Comparison of ENCODE assay signal across 8 mouse cellular contexts in the genomic region with DNA sequence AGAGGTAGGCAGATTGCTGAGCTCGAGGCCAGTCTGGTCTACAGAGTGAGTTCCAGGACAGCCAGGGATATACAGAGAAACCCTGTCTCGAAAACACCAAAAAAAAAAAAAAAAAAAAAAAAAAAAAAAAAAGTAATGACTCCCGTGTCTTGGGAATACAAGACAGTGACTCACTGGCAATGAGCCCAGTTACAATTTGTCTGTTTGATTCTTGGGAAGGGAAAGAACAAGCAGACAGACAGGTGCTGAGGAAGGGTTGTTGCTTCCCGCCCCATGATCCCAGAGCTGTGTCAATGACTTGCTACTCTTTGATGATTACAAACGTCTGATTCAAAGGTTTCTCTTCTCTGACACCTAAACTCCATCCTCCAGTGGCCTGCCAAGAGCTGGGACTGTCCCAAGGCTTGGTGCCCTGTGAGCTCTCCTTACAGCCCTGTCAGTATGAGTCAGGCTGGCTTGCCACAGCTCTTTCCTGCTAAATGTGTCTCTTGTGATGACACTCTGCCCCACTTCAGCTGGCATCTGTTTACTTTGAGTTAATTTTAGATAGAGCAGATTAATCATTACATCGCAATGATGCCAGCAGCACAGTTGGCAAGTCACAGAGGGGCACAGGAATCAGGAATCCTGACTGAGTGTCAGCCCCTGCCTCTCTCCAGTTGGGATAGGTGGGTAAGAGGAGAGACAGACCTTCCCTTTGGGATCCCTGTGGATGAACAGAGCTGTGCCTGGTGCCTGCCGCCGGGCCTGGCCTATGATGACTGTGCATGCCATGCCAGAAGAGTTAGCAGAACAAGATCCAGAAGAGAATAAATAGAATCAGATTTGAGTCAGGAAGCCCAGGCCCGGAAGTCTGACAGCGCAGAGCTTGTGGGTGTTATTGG. TPM values are rescaled to one million over a fixed set of nuclear protein-coding genes. Genes with fewer than 3 reads are reported as not detected.
DNase-seq lines count a peak whose midpoint lies in the region; ATAC-seq and TF ChIP-seq lines count a peak whose summit lies in the region.

No protein-coding gene starts in this region.

- no peak for TF ChIP-seq POLR2A in lung, adult 2 months (IDR thresholded peaks at IDR 0.05; ENCODE audit: borderline replicate concordance, extremely low read depth, low read depth, low read length)

- WGBS in lung, embryonic 14.5 days, result 37% methylated on average over 10 of the region's 10 CpGs
- WGBS in lung, adult 2 months, result 37% methylated on average over 10 of the region's 10 CpGs
- 40% methylated on average over 10 of the region's 10 CpGs for WGBS in stomach, postnatal 0 days

- no peaks in the 10 kb centered on the region for H3K9me3 ChIP-seq in lung, embryonic 14.5 days (ENCODE audit: low read depth, low read length)
- no peaks in the 10 kb centered on the region for H3K9me3 ChIP-seq in stomach, postnatal 0 days (ENCODE audit: control insufficient read depth, low read length)

- no peak overlapping the region for H3K9ac ChIP-seq in lung, embryonic 14.5 days
- no peak overlapping the region for H3K9ac ChIP-seq in stomach, postnatal 0 days (ENCODE audit: low read length)

- peak; percentile 69; the same call in 1 of the 2 replicates for ATAC-seq in lung, embryonic 14.5 days (ENCODE audit: insufficient read depth)
- ATAC-seq in stomach, postnatal 0 days (ENCODE audit: low FRiP score, low TSS enrichment), result peak; percentile 67

- no peak for TF ChIP-seq EP300 in stomach, postnatal 0 days (optimal IDR thresholded peaks at IDR 0.05)

- DNase-seq in lung, embryonic 14.5 days, result peak; percentile 82
- no peak for DNase-seq in lung, adult 2 months
- peak; percentile 85 for DNase-seq in adrenal gland, postnatal 14 days
- DNase-seq in gastrocnemius, adult 18-20 months (ENCODE audit: low spot score), result peak; percentile 91
- peak; percentile 54 for DNase-seq in kidney, postnatal 10 days
- no peak for DNase-seq in stomach, postnatal 0 days (ENCODE audit: low spot score)
- DNase-seq in embryo, embryonic 11 days, result no peak
- no peak for DNase-seq in spleen, postnatal 14 days (ENCODE audit: low spot score in 2 of 2)

- H3K4me2 ChIP-seq in lung, embryonic 14.5 days, result no peak overlapping the region
- no peak overlapping the region for H3K4me2 ChIP-seq in stomach, postnatal 0 days (replicated peaks; ENCODE audit: low read depth)

- H3K27ac ChIP-seq in lung, embryonic 14.5 days (ENCODE audit: low read depth), result no peak overlapping the region
- peak overlapping the region; percentile 49 for H3K27ac ChIP-seq in stomach, postnatal 0 days (replicated peaks)

- 0 out of 2 replicates have a peak, but pooled peaks cover 11% of the 10 kb centered on the region for H3K4me1 ChIP-seq in lung, embryonic 14.5 days (ENCODE audit: insufficient read depth)
- H3K4me1 ChIP-seq in lung, adult 2 months (ENCODE audit: control insufficient read depth, insufficient read depth, low read length), result no peaks in the 10 kb centered on the region
- peaks cover 3% of the 10 kb centered on the region; the same call in 1 of the 2 replicates for H3K4me1 ChIP-seq in stomach, postnatal 0 days (replicated peaks; ENCODE audit: control insufficient read depth, insufficient read depth)

- H3K4me3 ChIP-seq in lung, embryonic 14.5 days (ENCODE audit: low read depth, low read length), result no peak overlapping the region
- no peak overlapping the region for H3K4me3 ChIP-seq in lung, adult 2 months (replicated peaks; ENCODE audit: extremely low read depth, low read depth, low read length)
- H3K4me3 ChIP-seq in stomach, postnatal 0 days (ENCODE audit: low read depth, low read length), result no peak overlapping the region

- no peak for TF ChIP-seq CTCF in lung, embryonic 14.5 days (IDR thresholded peaks at IDR 0.05; ENCODE audit: low read depth)
- TF ChIP-seq CTCF in lung, adult 2 months (IDR thresholded peaks at IDR 0.05; ENCODE audit: insufficient read depth, low read length), result no peak
- TF ChIP-seq CTCF in stomach, postnatal 0 days (IDR thresholded peaks at IDR 0.05; ENCODE audit: low read depth), result no peak

- H3K36me3 ChIP-seq in lung, embryonic 14.5 days (ENCODE audit: insufficient read depth), result no peaks in the 10 kb centered on the region
- H3K36me3 ChIP-seq in stomach, postnatal 0 days (ENCODE audit: control insufficient read depth, insufficient read depth, low read length), result no peaks in the 10 kb centered on the region

- no peaks in the 10 kb centered on the region for H3K27me3 ChIP-seq in lung, embryonic 14.5 days (ENCODE audit: insufficient read depth, low read length)
- H3K27me3 ChIP-seq in stomach, postnatal 0 days (ENCODE audit: control insufficient read depth, insufficient read depth, low read length), result no peaks in the 10 kb centered on the region

RNA-seq across cellular contexts. Expression of a gene that starts 11.0 kb away (rescaled TPM):
- 22.6 and 24.5 TPM in 2 replicates for polyA plus RNA-seq in lung, embryonic 14.5 days (2014; fragmentation: Nextera tagmentation; extraction: Ambion mirVana)
- polyA plus RNA-seq in lung, adult 2 months (2012; rRNA removed), result 14.2 and 22.2 TPM in 2 replicates
- 41.6 and 44.6 TPM in 2 replicates for total RNA-seq in adrenal gland, postnatal 14 days (2021)
- 10 to 100 TPM; 47.0 to 61.8 TPM for total RNA-seq in gastrocnemius, adult 18-20 months (2021)
- polyA plus RNA-seq in stomach, postnatal 0 days (2015; fragmentation: Nextera tagmentation; extraction: Ambion mirVana), result 57.6 and 59.8 TPM in 2 replicates

RNA-seq across cellular contexts. Expression of a gene that starts 16.8 kb away (rescaled TPM):
- polyA plus RNA-seq in lung, embryonic 14.5 days (2014; fragmentation: Nextera tagmentation; extraction: Ambion mirVana), result 0.29 and 0.30 TPM in 2 replicates
- 1.0 and 3.3 TPM in 2 replicates for polyA plus RNA-seq in lung, adult 2 months (2012; rRNA removed)
- total RNA-seq in adrenal gland, postnatal 14 days (2021), result 0.33 and 0.90 TPM in 2 replicates
- not detected for total RNA-seq in gastrocnemius, adult 18-20 months (2021)
- 0.34 and 0.50 TPM in 2 replicates for polyA plus RNA-seq in stomach, postnatal 0 days (2015; fragmentation: Nextera tagmentation; extraction: Ambion mirVana)

Comparison
In these comparisons a context has a peak if more than half of its experiments do, and no peak if none do; other contexts are left out.
1. DNase-seq: peak in lung, embryonic 14.5 days (single experiment), adrenal gland, postnatal 14 days (single experiment), gastrocnemius, adult 18-20 months (single experiment) and kidney, postnatal 10 days (single experiment); none in lung, adult 2 months (single experiment), stomach, postnatal 0 days (single experiment), embryo, embryonic 11 days (single experiment) and spleen, postnatal 14 days (0 of 2).